Mouse (Mus musculus) olfactory bulb, adult 2 months (tissue): Measurements from ENCODE around the gene Fgfr2.

Experiments used
- CTCF ChIP-seq: fragments of 200-500 bp; IDR thresholded peaks from 2 replicates; pipeline ENCODE4 v1.5.1; 2012; ENCODE audit warnings: low read depth, mild to moderate bottlenecking, low read length, moderate library complexity; ENCODE audit not compliant: insufficient read depth
- POLR2A ChIP-seq: fragments of 200-500 bp; IDR thresholded peaks from 2 replicates; pipeline ENCODE4 v1.6.1; 2012; ENCODE audit warnings: mild to moderate bottlenecking, low read depth, low read length, moderate library complexity; ENCODE audit not compliant: insufficient read depth

GRCm38 (mm10) chr7:130922981-130923731 lies 2200.0 kb downstream of the Fgfr2 start:
- TF ChIP-seq CTCF (no peak), POLR2A (no peak)
